Mouse (Mus musculus) lung, adult 2 months (tissue): ENCODE measurements around the gene Olfr381.

ENCODE experiments used
- CTCF ChIP-seq: fragments of 200-500 bp; IDR thresholded peaks from 2 replicates; pipeline ENCODE4 v1.5.1; 2011; ENCODE audit warnings: mild to moderate bottlenecking, low read length, control low read depth; ENCODE audit not compliant: insufficient read depth
- POLR2A ChIP-seq: fragments of 200-500 bp; IDR thresholded peaks from 2 replicates; pipeline ENCODE4 v1.6.1; 2011; ENCODE audit warnings: low read depth, mild to moderate bottlenecking, control low read depth, low read length, borderline replicate concordance; ENCODE audit errors: extremely low read depth

DNA sequence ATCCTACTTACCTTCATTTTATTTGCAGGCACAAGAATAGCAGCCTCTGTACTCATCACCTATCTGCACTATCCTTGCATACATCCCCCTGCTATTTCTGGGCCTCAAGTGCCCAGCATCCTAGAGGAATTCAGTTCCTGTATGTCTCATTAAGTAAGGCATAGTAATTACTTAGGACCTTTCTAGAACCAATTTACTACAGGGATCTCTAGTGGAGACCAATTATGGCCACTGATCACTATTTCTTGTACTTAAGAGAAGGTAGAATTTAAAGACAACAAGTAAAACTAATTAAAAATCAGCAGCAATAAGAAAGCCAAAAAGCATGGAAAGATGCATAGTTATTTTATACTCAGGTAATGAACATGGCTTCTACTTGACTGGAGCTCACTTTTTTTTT, at the start of gene Olfr381:
- TF ChIP-seq CTCF (no peak), POLR2A (no peak)
